Mouse (Mus musculus) heart, postnatal 10 days (tissue): Measurements from ENCODE around the gene Grm3. TPM values are rescaled to one million over a fixed set of nuclear protein-coding genes. Genes with fewer than 3 reads are reported as not detected.

Experiments
- DNase-seq, 2 experiments: peaks; one replicate each; pipeline ENCODE4 v3.0.0; 2021
- intact Hi-C: fragments of 180-260 bp; cut with DNase I; formaldehyde crosslinking; loops from one replicate; pipeline ENCODE4 v1.15.1; 2025
- total RNA-seq, 2 experiments: library from RNA; stranded (reverse); gene quantifications; 2 replicates each; pipeline ENCODE4 v1.2.3; 2021

Gene Grm3
- total RNA-seq, 2 experiments from 2014 or later: 0.07 TPM; not detected in 1

DNA sequence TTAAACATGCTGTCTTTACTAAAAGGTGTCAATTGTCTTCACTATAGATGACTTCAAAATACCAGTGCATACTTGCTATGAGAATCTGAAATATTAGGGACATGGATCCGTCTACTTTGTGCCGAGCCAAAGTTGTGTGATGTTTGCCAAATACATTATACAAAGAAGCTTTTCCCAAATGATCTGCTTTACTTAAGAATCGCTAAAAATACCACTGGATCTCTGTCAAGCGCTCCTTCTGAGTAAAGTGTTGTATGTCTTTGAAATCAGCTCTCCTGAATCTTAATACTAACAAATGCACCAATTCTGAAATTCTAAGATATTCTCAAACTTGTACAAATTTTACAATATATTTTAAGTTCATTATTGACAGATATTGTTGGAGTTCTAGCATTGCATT lies 100.6 kb downstream of the Grm3 start:
- no peak for DNase-seq
- intact Hi-C loops: no loop called here

DNA sequence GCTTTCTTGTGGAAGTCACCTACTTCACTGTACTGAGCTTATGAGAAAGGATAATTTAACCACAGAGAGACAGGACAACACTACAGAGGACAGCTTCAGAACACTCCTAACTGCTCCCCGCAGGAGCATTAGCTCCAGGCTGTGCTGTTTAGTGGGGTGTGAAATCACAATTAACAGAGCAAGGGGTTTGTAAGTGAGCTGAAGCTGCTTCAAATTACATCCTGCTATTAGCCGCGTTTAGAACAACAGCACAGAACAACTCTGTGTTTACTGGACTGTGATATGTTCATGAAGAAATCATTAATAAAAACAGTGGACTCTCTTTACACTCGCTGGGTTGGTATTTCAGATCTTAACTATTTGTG lies 101.9 kb downstream of the Grm3 start:
- intact Hi-C loops: no loop called here

DNA sequence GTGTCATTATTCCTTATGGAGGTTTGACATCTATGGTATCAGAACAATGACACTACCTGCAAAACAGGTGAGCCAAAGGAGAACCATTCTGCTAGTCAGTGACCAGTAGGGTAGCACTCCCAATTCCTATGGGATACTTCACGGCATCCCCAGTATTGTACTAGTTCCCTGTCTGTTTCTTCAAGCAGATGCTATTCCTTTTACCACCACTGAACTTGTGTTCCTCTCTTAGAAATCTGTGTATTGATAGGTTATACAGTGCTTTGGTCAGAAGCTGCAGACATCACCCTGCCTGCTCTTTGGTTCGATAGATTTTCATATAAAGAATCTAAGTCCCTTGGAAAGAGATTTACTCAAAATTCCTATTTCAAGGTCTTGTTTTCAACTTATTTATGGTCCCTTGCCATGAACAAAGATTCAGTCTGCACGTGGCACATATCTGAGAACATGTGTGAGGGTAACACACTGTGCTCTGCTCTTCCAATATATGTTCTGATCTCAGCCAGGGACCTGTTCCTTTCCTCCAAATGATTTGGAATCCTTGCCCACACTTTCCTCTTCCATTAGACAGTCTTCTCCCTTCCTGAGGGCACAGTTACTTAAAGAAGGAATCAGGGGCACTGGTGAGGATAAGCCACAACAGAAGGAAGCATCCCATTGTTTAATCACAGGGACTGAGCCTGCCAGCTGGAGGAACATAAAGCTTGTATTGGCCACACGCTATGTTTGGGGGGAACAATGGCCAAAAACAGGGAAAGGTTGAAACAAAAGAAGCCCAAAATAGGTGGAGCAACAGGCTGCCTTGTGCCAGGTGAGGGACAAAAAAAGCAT lies 102.5 kb downstream of the Grm3 start:
- intact Hi-C loops: no loop called here
- no peak for DNase-seq

More for the DNA sequence above, 101.9 kb downstream of the Grm3 start:
- no peak for DNase-seq

DNA sequence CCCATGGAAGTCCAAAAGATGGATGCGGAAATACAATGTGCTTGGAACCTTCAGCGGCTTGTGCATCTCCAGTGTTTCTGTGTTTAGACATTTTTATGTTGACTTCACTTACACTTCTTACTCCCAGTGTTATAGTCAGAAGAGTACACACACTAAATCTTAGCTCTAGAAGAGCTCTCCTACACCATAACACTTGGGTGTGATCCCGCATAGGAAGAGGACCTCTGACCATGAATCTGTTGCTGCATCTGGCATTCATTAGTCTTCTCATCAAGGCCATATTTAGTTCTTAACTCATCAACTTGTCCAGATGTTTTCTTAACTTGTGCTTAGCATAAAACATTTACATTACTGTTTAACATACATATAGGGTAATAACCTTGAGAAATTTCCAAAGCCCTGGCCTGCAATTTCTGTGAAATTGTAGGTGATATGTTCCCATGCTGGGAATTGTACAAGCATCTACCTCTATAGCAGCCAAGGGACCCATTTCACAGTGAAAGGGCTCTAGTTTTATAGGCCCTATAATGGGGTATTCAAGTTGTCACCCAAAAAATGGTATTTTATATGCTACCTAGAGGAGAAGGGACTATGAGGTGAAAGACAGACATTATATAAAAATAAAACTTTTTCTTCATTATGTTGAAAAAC lies 103.4 kb downstream of the Grm3 start:
- intact Hi-C loops: no loop called here
- no peak for DNase-seq

DNA sequence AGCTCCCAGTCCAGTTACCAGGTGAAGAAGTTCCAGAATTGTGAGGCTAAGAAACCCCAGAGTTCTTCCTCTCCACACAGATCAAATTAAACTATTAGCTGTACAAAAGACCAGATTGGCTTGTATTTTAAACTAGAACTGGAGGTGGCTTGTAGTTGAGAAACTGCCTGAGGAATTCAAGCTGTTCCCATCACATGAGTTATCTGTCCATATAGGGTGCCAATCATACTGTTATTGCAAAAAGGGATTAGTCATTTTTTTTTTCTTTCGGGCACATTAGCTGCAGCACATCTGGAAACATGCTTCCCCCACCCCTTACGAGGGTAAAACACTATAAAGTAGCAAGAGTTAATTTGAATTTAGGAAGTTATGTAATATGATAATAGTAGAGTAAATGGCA lies 145.9 kb downstream of the Grm3 start:
- DNase-seq: no peak
- intact Hi-C loops: no loop called here

DNA sequence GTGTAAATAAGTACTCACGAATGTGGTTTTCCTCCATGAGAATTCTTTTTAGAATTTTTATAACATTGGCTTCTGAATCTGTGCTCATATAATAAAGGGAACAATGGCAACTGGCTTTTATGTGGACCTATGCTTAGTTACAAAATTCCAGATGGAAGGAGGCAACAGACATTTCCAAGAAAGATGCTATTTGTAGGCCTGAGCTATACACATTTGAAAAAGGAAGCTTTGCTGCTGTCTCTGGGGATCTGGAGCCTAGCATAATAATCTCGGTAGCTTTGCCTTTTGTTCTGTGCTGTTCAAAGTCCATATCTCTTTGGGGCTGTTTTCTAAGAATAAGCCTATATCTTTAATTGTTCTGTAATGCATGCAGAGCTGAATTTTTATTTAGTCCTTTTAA lies 146.4 kb downstream of the Grm3 start:
- no peak for DNase-seq
- intact Hi-C loops: no loop called here

DNA sequence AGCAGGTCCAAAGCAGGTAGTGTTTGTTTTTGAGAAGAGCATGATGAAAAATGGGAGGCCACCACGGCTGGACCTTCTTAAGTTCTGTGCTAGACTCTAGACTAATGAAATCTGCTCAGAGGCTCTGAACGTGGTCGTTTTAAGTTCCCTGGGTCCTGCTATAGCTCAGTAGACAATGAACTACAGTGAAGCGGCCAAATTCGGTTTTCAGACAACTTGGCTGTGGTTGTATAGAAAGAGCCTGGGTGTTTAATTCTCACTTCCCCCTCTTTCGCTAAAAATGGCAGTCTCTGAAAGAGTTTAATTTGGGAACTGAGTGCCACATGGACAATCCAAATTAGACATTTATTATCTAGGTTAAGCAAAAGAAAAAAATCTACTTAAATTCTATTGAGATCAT lies 154.0 kb downstream of the Grm3 start:
- DNase-seq: no peak
- intact Hi-C loops: no loop called here

DNA sequence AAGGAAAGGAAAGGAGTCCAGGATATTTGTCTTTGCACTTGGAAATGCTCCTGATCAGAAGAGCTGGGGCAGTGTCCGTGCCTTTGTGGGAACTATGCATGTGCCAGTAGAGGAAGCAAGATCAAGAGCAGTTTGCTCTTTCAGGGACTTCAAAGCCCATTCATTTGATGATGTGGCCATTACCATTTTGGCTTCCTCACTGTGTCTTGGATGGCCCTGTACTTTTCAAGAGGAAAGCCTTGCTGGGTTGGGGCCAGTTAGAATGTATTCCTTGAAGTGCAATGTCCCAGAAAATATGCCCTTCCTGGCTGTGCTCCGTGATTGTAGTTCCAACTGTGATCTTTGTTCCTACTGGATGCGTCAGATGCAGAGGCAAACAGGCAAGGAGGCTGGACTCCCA lies 167.3 kb downstream of the Grm3 start:
- intact Hi-C loops: no loop called here
- no peak for DNase-seq

DNA sequence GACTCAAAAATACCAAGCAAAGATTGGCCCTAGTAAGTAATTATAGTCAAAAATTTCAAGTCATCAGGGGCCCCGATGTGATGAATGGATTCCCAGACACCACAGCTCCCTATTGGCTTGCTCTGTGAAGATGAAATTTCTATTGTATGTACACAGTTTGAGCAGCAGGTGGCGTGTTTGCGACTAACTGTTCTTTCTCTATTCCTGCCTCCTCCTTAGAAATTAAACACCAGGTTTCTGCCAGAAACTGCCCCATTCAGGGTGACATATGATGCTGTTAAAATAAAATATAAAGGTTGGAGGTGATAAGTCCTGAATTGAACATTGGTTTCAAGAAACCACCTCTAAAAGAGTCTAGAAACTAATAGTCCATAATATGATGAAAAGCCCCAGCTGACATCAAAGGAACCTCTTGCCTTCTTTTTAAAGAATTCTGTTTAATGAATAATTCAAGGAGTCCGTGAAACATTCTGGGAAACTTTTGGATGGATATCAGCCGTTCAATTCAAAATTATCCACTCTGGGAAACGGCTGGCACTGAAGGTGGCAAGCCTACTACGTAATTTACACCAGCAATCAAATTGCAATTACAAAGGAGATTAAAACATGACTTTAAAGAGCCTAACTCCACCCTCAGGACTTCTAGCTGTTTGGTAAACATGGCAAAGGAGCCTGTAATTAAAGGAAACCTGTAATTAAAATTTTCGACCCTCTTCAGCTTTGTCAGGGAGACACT lies 184.0 kb downstream of the Grm3 start:
- intact Hi-C loops: loop anchor here (1.0 kb wide), 1 partner anchor 162 kb away; no protein-coding TSS in a partner anchor

DNA sequence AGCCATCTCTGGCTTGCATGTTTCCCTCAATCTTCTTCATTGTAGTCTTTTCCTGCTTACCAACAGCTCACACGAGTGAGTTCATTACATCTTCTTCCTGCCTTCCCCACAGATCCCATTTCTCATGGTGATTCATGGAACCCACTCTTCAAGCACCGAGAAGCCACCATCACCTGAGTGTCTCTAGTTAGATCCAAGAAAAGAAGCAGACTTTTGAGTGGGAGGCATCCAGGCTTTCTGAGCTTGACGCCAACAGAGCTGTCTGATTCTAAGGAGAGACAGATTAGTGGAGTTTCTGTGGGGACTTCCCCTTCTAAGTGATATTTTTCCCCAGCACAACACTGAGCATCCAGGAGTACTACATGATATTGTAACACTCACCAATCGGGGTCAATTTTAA lies 199.5 kb downstream of the Grm3 start:
- DNase-seq: no peak
- intact Hi-C loops: no loop called here

More for the DNA sequence above, 184.0 kb downstream of the Grm3 start:
- peak; percentile 5 to 35 for DNase-seq

DNA sequence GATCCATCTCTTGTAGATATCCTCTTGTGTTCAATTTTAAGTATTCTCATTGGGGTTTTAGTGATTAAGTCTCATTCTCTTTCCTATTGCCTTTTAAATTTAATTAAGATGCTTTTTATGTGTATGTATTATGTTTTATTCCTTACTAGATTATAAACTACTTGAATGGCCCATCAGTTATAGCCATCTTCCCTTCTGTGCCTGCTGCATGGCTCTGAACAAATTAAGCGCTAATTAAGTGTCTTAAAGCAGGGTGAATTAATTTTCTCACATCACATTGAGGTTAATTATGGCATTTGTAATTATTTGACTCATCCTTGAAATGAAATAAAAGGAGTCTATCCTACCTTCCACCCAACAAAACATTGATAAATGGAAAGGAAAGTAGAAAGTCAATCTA lies 213.9 kb downstream of the Grm3 start:
- intact Hi-C loops: no loop called here
- no peak for DNase-seq

DNA sequence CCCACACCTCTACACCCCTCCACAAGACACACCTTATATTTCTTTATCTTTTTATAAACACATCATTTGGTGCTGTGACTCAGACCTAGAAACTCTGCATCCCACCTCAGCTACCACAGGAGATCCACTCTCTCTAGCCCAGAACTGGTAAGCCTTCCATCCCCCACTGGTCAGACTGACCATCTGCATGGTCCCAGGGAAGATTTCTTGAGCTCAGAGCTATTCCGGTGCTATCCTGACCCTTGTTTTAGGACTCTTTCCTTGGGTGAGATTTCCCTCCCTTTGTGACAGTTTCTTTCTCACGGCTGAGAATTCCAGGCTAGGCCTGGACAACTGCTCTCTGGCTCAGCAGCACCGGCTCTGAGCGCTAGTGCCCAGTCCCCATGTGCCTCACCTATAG lies 227.7 kb downstream of the Grm3 start:
- intact Hi-C loops: no loop called here

DNA sequence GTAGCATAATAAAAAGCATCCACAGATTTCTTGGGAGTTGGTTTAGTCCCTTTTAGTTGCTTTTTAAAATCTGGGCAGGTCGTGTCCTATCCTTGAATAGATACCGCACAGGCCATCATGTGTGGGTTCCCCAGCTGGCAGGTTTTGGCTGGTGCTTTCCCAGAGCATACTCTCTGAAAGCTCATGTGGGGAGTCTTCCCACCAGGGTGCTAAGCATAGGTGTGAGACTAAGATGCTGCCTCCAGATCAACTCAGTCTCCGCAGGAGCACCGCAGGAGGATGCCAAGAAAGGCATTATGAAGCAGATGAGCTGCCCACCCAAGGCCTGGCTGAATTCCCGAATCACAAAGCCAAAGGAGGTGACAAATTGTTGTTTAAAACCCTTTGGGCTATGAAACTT lies 229.5 kb downstream of the Grm3 start:
- intact Hi-C loops: no loop called here
- DNase-seq: no peak

More for the DNA sequence above, 227.7 kb downstream of the Grm3 start:
- DNase-seq: no peak

DNA sequence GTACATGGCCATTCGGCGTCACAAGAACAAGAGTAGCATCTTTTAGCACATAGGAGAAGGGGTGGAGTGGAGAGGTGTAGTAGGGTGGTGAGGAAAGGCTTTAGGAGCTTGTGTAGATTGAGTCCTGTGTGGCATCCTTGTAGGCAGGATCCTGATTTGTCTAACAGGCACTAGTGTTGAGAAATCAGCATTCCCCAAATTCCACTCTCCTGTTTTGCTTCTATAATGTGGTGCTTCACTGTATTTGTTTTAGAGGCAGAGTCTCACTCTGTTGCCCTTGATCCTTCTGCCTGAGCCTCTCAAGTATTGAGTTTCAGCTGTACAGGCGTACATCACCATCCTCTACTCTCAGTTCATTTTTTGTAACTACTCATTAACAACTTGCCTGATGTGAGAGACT lies 247.4 kb downstream of the Grm3 start:
- intact Hi-C loops: no loop called here

DNA sequence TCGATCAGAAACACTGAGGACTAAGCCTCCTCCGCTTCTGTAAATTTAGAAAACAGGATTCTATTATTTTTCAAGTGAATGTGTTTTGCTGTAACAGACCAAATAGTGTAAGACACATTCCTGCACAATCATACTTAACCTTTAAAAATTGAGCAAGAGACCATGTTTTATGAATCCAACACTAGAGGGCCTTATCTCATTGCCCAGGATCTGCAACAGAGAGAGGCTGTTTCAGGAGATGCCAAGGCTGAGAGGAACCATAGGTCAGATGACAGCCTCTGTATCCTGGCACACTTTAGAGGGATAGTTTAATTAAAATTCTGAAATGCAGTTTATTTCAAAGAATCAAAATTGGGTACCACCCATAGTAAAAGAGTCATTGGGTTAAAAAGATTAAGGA lies 271.7 kb downstream of the Grm3 start:
- intact Hi-C loops: no loop called here

More for the DNA sequence above, 247.4 kb downstream of the Grm3 start:
- DNase-seq: no peak

DNA sequence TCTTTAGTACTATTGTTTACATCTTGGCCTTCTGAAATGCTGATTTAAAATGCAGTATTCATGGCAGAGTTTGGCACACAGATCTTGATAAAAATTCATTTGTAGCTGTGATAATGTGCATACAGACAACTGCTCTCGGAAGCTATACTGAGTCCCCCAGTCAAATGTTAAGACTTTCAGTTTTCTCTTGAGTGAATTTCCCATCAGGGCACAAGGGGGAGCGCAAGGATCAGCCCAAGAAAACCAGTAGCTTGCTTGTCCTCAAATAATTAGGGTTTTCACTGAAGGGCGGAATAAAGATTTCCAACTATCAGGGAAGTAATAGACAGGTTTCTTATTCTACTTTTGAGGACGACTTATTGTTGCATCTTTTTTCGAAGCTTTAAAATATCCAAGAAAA lies 275.4 kb downstream of the Grm3 start:
- intact Hi-C loops: loop anchor here (5.0 kb wide), 1 partner anchor 1183 kb away; no protein-coding TSS in a partner anchor
- peak in 1 of 2 experiments; percentile 2 for DNase-seq

More for the DNA sequence above, 271.7 kb downstream of the Grm3 start:
- DNase-seq: no peak

DNA sequence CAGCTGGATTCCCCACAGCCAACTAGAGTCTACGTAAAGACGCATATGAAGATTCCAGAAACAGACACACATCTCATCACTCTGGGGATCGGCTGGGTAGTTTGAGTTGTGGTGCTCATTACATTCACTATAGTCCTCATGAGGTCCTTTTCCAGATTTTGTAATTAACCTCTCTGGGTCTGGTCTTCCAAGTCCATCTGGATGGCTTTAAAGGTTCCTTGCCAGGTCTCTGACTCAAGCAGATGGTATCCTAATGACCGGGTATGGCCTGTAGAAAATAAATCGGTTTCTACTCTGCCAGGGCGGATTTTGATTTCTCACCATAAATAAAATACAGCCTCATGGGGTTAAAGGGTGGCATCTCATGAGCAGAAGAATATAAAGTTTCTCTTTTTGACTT lies 276.0 kb downstream of the Grm3 start:
- intact Hi-C loops: loop anchor here (5.0 kb wide), 1 partner anchor 1183 kb away; no protein-coding TSS in a partner anchor
- no peak for DNase-seq

DNA sequence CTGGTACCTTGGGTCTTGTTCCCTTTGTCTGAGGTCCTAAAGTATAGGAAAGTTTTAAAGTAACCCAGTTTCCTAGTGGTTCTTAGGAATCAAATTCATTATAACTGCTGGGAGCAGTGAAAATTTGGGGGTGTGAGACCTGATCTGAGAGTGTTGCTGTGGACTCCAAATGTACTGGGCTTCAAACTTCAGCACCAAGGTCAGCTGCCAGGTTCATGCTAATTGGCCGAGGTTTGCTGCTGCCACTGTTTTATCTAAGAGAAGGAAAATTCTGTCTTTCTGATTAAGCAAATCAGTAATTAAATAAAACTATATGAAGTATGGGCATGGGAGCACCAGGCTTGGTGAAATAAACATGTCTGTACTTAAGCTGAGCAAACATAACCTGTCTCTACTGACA lies 278.8 kb downstream of the Grm3 start:
- intact Hi-C loops: loop anchor here (5.0 kb wide), 1 partner anchor 1186 kb away; no protein-coding TSS in a partner anchor
- DNase-seq: peak; percentile 18 to 31
